Mouse (Mus musculus) liver, embryonic 14.5 days (tissue): Measurements from ENCODE around the gene Creb5.

Experiments
- CTCF ChIP-seq: IDR thresholded peaks from 2 replicates; pipeline ENCODE4 v1.5.1; 2016; ENCODE audit warnings: antibody characterized with exemption, low read depth, control low read depth
- EP300 ChIP-seq: IDR thresholded peaks from 2 replicates; pipeline ENCODE4 v1.6.1; 2016; ENCODE audit warnings: antibody characterized with exemption, low read depth

DNA sequence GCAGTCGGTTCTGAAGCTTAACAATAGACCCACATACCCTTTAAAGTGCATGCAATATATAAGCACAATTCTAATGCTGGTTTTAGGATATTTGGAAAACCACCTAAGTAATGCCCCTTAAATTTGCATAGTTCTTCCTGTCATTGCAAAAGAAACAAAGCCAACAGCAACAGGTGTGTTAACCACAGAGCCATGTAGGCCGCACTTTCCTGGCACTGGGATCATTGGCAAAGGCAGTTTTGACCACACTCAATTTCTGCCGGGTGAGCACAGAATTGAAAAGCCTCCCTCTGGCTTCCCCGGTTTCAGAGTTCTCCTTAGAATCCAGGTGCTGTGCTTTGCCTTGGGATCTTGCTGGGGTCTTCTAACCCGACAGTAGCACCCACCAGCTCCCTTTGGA, 82.1 kb downstream of the Creb5 start:
- TF ChIP-seq EP300 (no peak), CTCF (no peak)
